Mouse (Mus musculus) spleen, adult 2 months (tissue): ENCODE results near the gene Esrrb.

ENCODE experiments used
- CTCF ChIP-seq: fragments of 200-500 bp; IDR thresholded peaks from 2 replicates; pipeline ENCODE4 v1.5.1; 2011; ENCODE audit warnings: mild to moderate bottlenecking, inconsistent platforms; ENCODE audit not compliant: insufficient read depth, insufficient read length, insufficient replicate concordance; ENCODE audit errors: extremely low read depth
- POLR2A ChIP-seq: fragments of 200-500 bp; IDR thresholded peaks from 2 replicates; pipeline ENCODE4 v1.6.1; 2011; ENCODE audit warnings: low read depth, low read length, inconsistent platforms

DNA sequence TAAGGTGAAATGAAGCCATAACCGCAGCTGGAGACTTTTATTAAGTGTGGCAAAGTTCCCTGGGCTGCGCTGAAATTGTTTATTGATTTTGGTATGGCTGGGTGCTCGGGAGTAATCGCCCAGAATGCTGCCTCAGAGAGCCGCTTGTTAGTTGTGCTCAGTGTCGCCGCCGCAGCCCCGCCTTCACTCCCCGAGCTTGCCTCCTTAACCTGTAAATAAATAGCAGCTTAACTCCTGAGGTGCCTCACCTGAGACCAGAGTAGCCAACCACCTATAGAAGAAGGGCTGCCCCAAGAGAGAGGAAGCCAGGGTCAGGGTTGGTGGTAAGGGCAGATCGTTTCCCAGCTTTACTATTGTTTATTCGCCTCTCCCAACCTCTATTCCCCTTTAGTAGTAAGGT, 40.3 kb upstream of the Esrrb start:
- TF ChIP-seq CTCF (no peak), POLR2A (no peak)
